Mouse (Mus musculus) spleen, adult 2 months (tissue): ENCODE data around the gene Jmjd6. TPM values are rescaled to one million over a fixed set of nuclear protein-coding genes. Genes with fewer than 3 reads are reported as not detected.

Experiments used
- DNase-seq, 2 experiments: peaks; one replicate each; pipeline versions ENCODE4 v3.0.0 to v3.0.0-alpha.2; 2012 to 2021; ENCODE audit warnings: low spot score in 2 of 2, low read depth in 1 of 2
- H3K27ac ChIP-seq: fragments of 200-500 bp; 2 replicates; pipeline ENCODE4 v1.5.1; 2012; ENCODE audit warnings: low read length, inconsistent platforms; ENCODE audit not compliant: insufficient read depth
- H3K27me3 ChIP-seq: fragments of 200-500 bp; 2 replicates; pipeline ENCODE4 v1.6.1; 2012; ENCODE audit warnings: mild to moderate bottlenecking, moderate library complexity, low read length, inconsistent platforms; ENCODE audit not compliant: control insufficient read depth, insufficient read depth
- H3K36me3 ChIP-seq: fragments of 200-500 bp; 2 replicates; pipeline ENCODE4 v1.6.1; 2012; ENCODE audit warnings: mild to moderate bottlenecking, low read length, inconsistent platforms; ENCODE audit not compliant: control insufficient read depth, insufficient read depth
- H3K4me1 ChIP-seq: fragments of 200-500 bp; 2 replicates; pipeline ENCODE4 v1.6.1; 2011; ENCODE audit warnings: inconsistent platforms; ENCODE audit not compliant: control insufficient read depth, insufficient read depth, insufficient read length
- H3K4me3 ChIP-seq: fragments of 200-500 bp; 2 replicates; pipeline ENCODE4 v1.5.1; 2011; ENCODE audit warnings: mild to moderate bottlenecking, inconsistent platforms; ENCODE audit not compliant: insufficient read depth, insufficient read length; ENCODE audit errors: extremely low read depth
- CTCF ChIP-seq: fragments of 200-500 bp; IDR thresholded peaks from 2 replicates; pipeline ENCODE4 v1.5.1; 2011; ENCODE audit warnings: mild to moderate bottlenecking, inconsistent platforms; ENCODE audit not compliant: insufficient read depth, insufficient read length, insufficient replicate concordance; ENCODE audit errors: extremely low read depth
- POLR2A ChIP-seq: fragments of 200-500 bp; IDR thresholded peaks from 2 replicates; pipeline ENCODE4 v1.6.1; 2011; ENCODE audit warnings: low read depth, low read length, inconsistent platforms
- WGBS: fragments of 180-500 bp; shearing (Covaris S2); methylation state at CpG from one replicate; pipeline ENCODE4 v1.1.7; 2018; 5-methylcytosine and 5-hydroxymethylcytosine counted together
- polyA plus RNA-seq: library from polyadenylated mRNA; depleted of rRNA; stranded (reverse); fragments of >200 nt; gene quantifications from 2 replicates; pipeline ENCODE4 v1.2.3, GENCODE M21; 2012

The Jmjd6 gene
- polyA plus RNA-seq, 1 experiment = 21.7 TPM

DNA sequence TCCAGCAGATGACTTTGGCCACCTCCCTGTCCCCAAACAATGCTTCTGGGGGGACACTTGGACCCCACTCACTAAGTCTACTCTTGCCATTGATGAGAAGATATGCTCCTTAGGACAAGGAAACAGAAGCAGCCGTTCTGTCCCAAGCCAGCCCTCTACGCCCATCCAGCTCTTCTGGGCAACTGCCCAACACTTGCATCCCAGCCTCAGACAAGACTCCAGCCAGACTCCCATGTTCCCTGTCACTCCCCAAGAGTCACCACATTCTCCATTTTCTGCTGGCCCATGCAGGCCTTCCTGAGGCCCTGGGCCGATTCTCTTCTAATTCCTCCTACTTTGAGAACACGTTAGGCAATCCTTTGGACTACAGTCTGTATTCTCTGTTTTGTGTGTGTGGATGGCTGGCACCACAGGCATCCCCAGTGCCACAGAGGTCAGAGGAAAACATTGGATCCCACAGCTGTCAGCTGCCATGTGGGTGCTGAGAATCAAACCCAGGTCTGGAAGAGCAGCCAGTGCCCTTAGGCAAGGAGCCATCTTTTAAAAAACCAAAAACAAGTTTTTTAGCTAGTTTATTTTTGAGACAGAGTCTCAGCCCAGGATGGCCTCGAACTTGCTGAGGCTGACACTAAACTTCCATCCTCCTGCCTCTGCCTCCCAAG lies 23.2 kb downstream of the Jmjd6 start:
- DNase-seq = no peak
- Histone ChIP-seq H3K4me1 (no peaks in the 10 kb centered on the region), H3K27ac (no peak overlapping the region), H3K36me3 (no peaks in the 10 kb centered on the region), H3K27me3 (no peaks in the 10 kb centered on the region), H3K4me3 (no peak overlapping the region)
- 78% methylated on average over 5 of the region's 5 CpGs for WGBS
- TF ChIP-seq CTCF (no peak), POLR2A (no peak)

DNA sequence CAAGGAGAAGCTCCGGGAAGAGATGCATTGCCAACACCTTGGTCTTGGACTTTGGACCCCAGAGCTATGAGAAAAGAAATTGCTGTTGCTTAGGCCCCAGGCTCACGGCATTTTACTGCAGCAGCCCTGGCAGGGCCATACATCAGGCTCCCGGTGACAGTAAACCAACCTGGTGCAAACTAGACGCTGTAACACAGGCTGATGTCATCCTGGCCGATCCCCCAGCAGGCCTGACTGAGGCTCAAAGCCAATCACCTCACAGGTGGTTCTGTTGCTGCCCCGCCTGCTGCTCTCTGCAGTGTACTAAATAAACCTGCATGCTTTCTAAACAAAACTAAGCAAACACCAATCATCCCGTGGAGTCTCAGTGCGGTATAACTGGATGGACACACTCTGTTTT lies 24.5 kb downstream of the Jmjd6 start:
- no peak for DNase-seq
- 78% methylated on average over 8 of the region's 8 CpGs for WGBS

DNA sequence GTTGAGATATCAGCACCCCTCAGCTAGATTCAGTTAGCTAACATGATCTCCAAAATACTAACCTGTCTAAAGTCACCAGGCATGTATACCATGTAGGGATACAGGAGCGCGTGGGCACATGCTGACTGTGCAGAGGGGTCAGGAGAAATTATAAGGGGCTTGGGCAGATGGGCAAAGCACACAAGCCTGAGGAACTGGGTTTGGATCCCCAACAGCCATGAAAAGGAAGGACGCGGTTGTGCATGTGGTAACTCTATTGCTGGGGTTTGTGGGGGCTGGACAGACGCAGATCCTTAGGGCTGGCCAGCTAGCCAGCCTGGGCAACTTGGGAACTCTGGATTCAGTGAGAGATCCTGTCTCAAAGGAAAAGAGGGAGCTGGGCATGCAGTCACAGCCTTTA lies 25.7 kb downstream of the Jmjd6 start:
- Histone ChIP-seq H3K4me1 (no peaks in the 10 kb centered on the region), H3K36me3 (no peaks in the 10 kb centered on the region), H3K4me3 (no peak overlapping the region), H3K27me3 (no peaks in the 10 kb centered on the region), H3K27ac (no peak overlapping the region)
- WGBS = 90% methylated on average over 5 of the region's 5 CpGs
- TF ChIP-seq CTCF (no peak), POLR2A (no peak)
- DNase-seq = no peak

More for the DNA sequence above, 24.5 kb downstream of the Jmjd6 start:
- no peak for TF ChIP-seq CTCF
- no peak for TF ChIP-seq POLR2A
- no peaks in the 10 kb centered on the region for H3K36me3 ChIP-seq
- no peaks in the 10 kb centered on the region for H3K27me3 ChIP-seq
- no peak overlapping the region for H3K27ac ChIP-seq
- H3K4me3 ChIP-seq = no peak overlapping the region
- H3K4me1 ChIP-seq = no peaks in the 10 kb centered on the region

DNA sequence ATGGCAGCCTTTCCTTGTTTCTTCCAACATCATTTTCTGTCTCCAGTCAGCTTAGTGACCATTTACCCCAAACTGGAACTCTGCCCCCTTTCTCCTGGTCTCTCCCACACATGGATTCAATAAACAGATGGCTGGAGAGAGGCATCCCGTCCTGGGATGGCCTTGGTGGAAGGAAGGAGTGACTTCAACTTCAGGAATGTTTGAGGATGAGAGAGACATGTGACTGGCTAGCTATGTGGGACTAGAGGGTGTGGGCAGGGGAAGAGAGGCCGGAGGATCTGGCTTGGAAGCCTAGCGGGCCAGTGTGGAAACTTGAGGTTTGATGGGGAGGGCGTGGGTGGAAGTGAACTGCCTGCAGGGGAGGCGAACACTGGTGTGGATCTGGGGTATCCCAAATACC lies 26.5 kb downstream of the Jmjd6 start:
- H3K36me3 ChIP-seq = no peaks in the 10 kb centered on the region
- no peaks in the 10 kb centered on the region for H3K4me1 ChIP-seq
- H3K27ac ChIP-seq = peak overlapping the region; percentile 24; the same call in 1 of the 2 replicates
- DNase-seq = no peak
- no peak overlapping the region for H3K4me3 ChIP-seq
- no peaks in the 10 kb centered on the region for H3K27me3 ChIP-seq
- 84% methylated on average over 5 of the region's 5 CpGs for WGBS
- no peak for TF ChIP-seq CTCF
- no peak for TF ChIP-seq POLR2A

DNA sequence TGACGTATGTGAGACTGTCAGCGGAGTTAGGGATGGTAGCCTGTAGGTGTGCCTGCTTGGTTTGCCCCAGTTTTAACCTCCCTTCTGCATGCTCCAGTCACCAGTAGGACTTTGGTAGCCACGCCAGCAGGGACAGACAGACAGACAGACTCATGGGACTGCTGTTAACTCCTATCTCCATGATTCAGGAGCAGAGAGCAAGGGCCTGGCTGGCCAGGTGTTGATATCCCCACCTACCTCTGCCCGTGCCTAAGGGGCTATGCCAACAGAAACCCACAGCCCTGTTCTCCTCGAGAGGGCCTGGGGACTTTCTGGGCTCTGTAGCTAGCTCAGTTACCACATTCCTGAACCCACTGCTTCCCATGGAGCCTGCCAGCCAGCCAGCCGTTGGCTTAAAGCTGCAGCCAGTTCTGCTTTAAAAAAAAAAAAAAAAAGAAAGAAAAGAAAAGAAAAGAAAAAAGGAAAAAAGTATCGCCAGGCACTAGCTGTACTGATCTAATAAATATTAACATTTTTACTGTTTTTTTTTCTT lies 28.3 kb downstream of the Jmjd6 start:
- H3K27ac ChIP-seq = peak overlapping the region; percentile 37
- H3K4me1 ChIP-seq = 0 out of 2 replicates have a peak, but pooled peaks cover 4% of the 10 kb centered on the region
- DNase-seq = no peak
- TF ChIP-seq CTCF = no peak
- no peak for TF ChIP-seq POLR2A
- H3K4me3 ChIP-seq = no peak overlapping the region
- no peaks in the 10 kb centered on the region for H3K36me3 ChIP-seq
- 70% methylated on average over 7 of the region's 7 CpGs for WGBS
- no peaks in the 10 kb centered on the region; the same call in 1 of the 2 replicates for H3K27me3 ChIP-seq

DNA sequence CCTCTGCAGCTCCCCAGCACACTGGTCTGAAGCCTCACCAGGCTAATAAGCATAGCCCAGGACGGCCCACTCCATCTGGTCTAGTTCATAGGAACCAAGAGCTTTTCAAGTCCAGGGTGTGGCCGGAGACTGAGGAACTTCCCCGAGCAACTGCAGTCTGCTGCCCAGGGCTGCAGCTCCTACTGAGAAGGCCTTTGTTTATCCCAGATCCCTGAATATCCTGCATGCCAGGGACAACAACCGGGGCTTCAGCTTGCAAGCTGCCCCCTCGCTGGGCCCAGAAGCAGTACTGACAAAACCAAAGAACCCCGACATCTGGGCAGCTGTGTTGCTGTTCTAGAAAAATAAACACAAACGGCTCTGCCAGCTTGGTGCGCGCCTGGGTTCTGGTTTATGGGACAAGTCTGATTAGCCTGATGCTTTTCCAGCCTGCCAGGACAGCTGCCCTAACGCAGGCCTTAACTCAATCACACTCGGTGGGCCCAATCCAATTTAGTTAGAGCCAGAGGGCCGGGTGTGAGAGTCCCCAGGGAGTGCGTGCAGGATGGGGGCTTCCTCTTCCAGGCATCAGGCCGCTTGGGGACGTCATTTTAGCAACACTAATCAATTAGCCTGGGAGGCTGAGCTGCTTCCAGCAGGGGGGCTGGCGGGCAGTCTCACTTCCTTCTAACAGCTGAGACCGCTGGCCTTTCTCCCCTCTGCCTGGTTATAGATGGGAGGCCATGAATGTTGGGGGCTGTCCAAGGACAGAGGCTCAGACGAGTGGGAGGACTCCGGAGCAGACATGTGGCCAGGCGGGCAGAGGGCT lies 29.0 kb downstream of the Jmjd6 start:
- H3K27me3 ChIP-seq = no peaks in the 10 kb centered on the region; the same call in 1 of the 2 replicates
- TF ChIP-seq POLR2A (no peak), CTCF (no peak)
- H3K36me3 ChIP-seq = no peaks in the 10 kb centered on the region
- peak in 1 of 2 experiments; percentile 51 for DNase-seq
- 64% methylated on average over 20 of the region's 20 CpGs for WGBS
- no peak overlapping the region for H3K4me3 ChIP-seq
- 0 out of 2 replicates have a peak, but pooled peaks cover 4% of the 10 kb centered on the region for H3K4me1 ChIP-seq
- peak overlapping the region; percentile 37; the same call in 1 of the 2 replicates for H3K27ac ChIP-seq
